Mouse (Mus musculus) stomach, postnatal 0 days (tissue): ENCODE data around the gene Atp6v1b1. TPM values are rescaled to one million over a fixed set of nuclear protein-coding genes. Genes with fewer than 3 reads are reported as not detected.

Experiments used
- ATAC-seq: fragments of 200-750 bp; cut with Nextera tagmentation; 2 replicates; pipeline ENCODE4 v1.8.0; 2017; ENCODE audit not compliant: low FRiP score, low TSS enrichment
- DNase-seq: peaks from one replicate; pipeline ENCODE4 v3.0.0-alpha.2; 2016; ENCODE audit warnings: low spot score
- H3K27ac ChIP-seq: fragments of 300-500 bp; sonication (generic); replicated peaks from 2 replicates; pipeline ENCODE4 v1.5.1; 2014; ENCODE audit warnings: mild to moderate bottlenecking, control low read depth
- H3K27me3 ChIP-seq: fragments of 300-500 bp; sonication (generic); 2 replicates; pipeline ENCODE4 v1.6.1; 2014; ENCODE audit warnings: low read length; ENCODE audit not compliant: control insufficient read depth, insufficient read depth
- H3K36me3 ChIP-seq: fragments of 300-500 bp; sonication (generic); 2 replicates; pipeline ENCODE4 v1.6.1; 2014; ENCODE audit warnings: low read length, mixed read lengths; ENCODE audit not compliant: control insufficient read depth, insufficient read depth
- H3K4me1 ChIP-seq: fragments of 300-500 bp; sonication (generic); replicated peaks from 2 replicates; pipeline ENCODE4 v1.6.1; 2014; ENCODE audit warnings: antibody characterized with exemption; ENCODE audit not compliant: control insufficient read depth, insufficient read depth
- H3K4me2 ChIP-seq: fragments of 300-500 bp; sonication (generic); replicated peaks from 2 replicates; pipeline ENCODE4 v1.6.1; 2014; ENCODE audit warnings: low read depth, mild to moderate bottlenecking, control low read depth, moderate library complexity
- H3K4me3 ChIP-seq: fragments of 300-500 bp; sonication (generic); 2 replicates; pipeline ENCODE4 v1.5.1; 2014; ENCODE audit warnings: low read depth, low read length, control low read depth
- H3K9ac ChIP-seq: fragments of 300-500 bp; sonication (generic); 2 replicates; pipeline ENCODE4 v1.6.1; 2014; ENCODE audit warnings: mild to moderate bottlenecking, low read length, control low read depth, mixed read lengths
- H3K9me3 ChIP-seq: fragments of 300-500 bp; sonication (generic); 2 replicates; pipeline ENCODE4 v1.6.1; 2016; ENCODE audit warnings: low read length; ENCODE audit not compliant: control insufficient read depth
- CTCF ChIP-seq: IDR thresholded peaks from 2 replicates; pipeline ENCODE4 v1.5.1; 2016; ENCODE audit warnings: antibody characterized with exemption, low read depth, mild to moderate bottlenecking, moderate library complexity
- EP300 ChIP-seq: optimal IDR thresholded peaks from 2 replicates; pipeline ENCODE3; 2016; ENCODE audit warnings: antibody characterized with exemption
- WGBS: fragments of 180-500 bp; shearing (Covaris S2); extraction: QIAGEN DNeasy Blood & Tissue Kit; methylation state at CpG from one replicate; pipeline ENCODE4 v1.1.7; 2014; 5-methylcytosine and 5-hydroxymethylcytosine counted together
- polyA plus RNA-seq: library from polyadenylated mRNA; unstranded; fragments of >200 nt; fragmentation: Nextera tagmentation; extraction: Ambion mirVana; gene quantifications from 2 replicates; pipeline ENCODE4 v1.2.1, GENCODE M21; 2015

The Atp6v1b1 gene
- polyA plus RNA-seq, 1 experiment from 2014 or later = 0.30 TPM

GRCm38 (mm10) chr6:83791251-83791890, 48.6 kb downstream of the Atp6v1b1 start:
- H3K9ac ChIP-seq = no peak overlapping the region
- no peak for DNase-seq
- TF ChIP-seq CTCF (no peak), EP300 (no peak)
- no peaks in the 10 kb centered on the region for H3K9me3 ChIP-seq
- H3K4me2 ChIP-seq = no peak overlapping the region
- H3K36me3 ChIP-seq = no peaks in the 10 kb centered on the region
- H3K4me1 ChIP-seq = 0 out of 2 replicates have a peak, but pooled peaks cover 4% of the 10 kb centered on the region
- no peaks in the 10 kb centered on the region for H3K27me3 ChIP-seq
- no peak for ATAC-seq
- WGBS = 53% methylated on average over 4 of the region's 4 CpGs
- H3K27ac ChIP-seq = no peak overlapping the region
- no peak overlapping the region for H3K4me3 ChIP-seq

GRCm38 (mm10) chr6:83794760-83795296, 52.0 kb downstream of the Atp6v1b1 start, which contains the start of gene Nagk:
Nagk (plus strand) TSS chr6:83794982.
- Histone ChIP-seq H3K4me1 (0 out of 2 replicates have a peak, but pooled peaks cover 4% of the 10 kb centered on the region), H3K4me2 (peak within 1 kb of the TSS; percentile 84)
- under 1% methylated on average over 40 of the region's 43 CpGs for WGBS

GRCm38 (mm10) chr6:83795492-83795900, 52.7 kb downstream of the Atp6v1b1 start:
- Histone ChIP-seq H3K4me1 (0 out of 2 replicates have a peak, but pooled peaks cover 4% of the 10 kb centered on the region), H3K9ac (peak overlapping the region; percentile 75), H3K4me3 (peak overlapping the region; percentile 80), H3K27me3 (no peaks in the 10 kb centered on the region), H3K27ac (peak overlapping the region; percentile 96), H3K4me2 (peak overlapping the region; percentile 84), H3K9me3 (no peaks in the 10 kb centered on the region), H3K36me3 (peaks cover 7% of the 10 kb centered on the region; the same call in 1 of the 2 replicates)
- WGBS = 3% methylated on average over 13 of the region's 13 CpGs
- DNase-seq (peak; percentile 67), ATAC-seq (peak; percentile 28)
- TF ChIP-seq CTCF (no peak), EP300 (no peak)

More at GRCm38 (mm10) chr6:83794760-83795296, 52.0 kb downstream of the Atp6v1b1 start, which contains the start of gene Nagk:
- Histone ChIP-seq H3K27ac (peak within 1 kb of the TSS; percentile 96), H3K36me3 (peaks cover 6% of the 10 kb centered on the region; the same call in 1 of the 2 replicates), H3K9me3 (no peaks in the 10 kb centered on the region), H3K9ac (peak within 1 kb of the TSS; percentile 75), H3K27me3 (no peaks in the 10 kb centered on the region), H3K4me3 (peak within 1 kb of the TSS; percentile 80)
- TF ChIP-seq CTCF = no peak; the same call in 1 of the 2 replicates
- no peak for TF ChIP-seq EP300
- ATAC-seq = peak; percentile 95
- peak; percentile 96 for DNase-seq

GRCm38 (mm10) chr6:83796686-83797085, 53.9 kb downstream of the Atp6v1b1 start:
- no peak overlapping the region for H3K9ac ChIP-seq
- H3K4me3 ChIP-seq = no peak overlapping the region
- peak; percentile 27 for DNase-seq
- 0 out of 2 replicates have a peak, but pooled peaks cover 4% of the 10 kb centered on the region for H3K4me1 ChIP-seq
- TF ChIP-seq EP300 (no peak), CTCF (peak; percentile 42)
- H3K36me3 ChIP-seq = peaks cover 14% of the 10 kb centered on the region; the same call in 1 of the 2 replicates
- no peak overlapping the region for H3K27ac ChIP-seq
- H3K4me2 ChIP-seq = no peak overlapping the region
- no peaks in the 10 kb centered on the region for H3K9me3 ChIP-seq
- no peak for ATAC-seq
- 46% methylated on average over 3 of the region's 3 CpGs for WGBS
- no peaks in the 10 kb centered on the region for H3K27me3 ChIP-seq

- ATAC-seq (no peak), DNase-seq (no peak)
- Histone ChIP-seq H3K27me3 (no peaks in the 10 kb centered on the region), H3K4me3 (no peak overlapping the region), H3K9me3 (no peaks in the 10 kb centered on the region), H3K4me1 (no peaks in the 10 kb centered on the region), H3K9ac (no peak overlapping the region), H3K27ac (no peak overlapping the region), H3K36me3 (peaks cover 21% of the 10 kb centered on the region; the same call in 1 of the 2 replicates), H3K4me2 (no peak overlapping the region)
- WGBS = 92% methylated on average over 5 of the region's 5 CpGs
- no peak for TF ChIP-seq CTCF
- no peak for TF ChIP-seq EP300
Measured at GRCm38 (mm10) chr6:83802033-83802432, 59.2 kb downstream of the Atp6v1b1 start.

GRCm38 (mm10) chr6:83802846-83803245, 60.1 kb downstream of the Atp6v1b1 start:
- no peak for ATAC-seq

More at GRCm38 (mm10) chr6:83802846-83803245, 60.1 kb downstream of the Atp6v1b1 start:
- peaks cover 21% of the 10 kb centered on the region; the same call in 1 of the 2 replicates for H3K36me3 ChIP-seq
- 83% methylated on average over 3 of the region's 3 CpGs for WGBS
- no peak overlapping the region for H3K27ac ChIP-seq
- no peaks in the 10 kb centered on the region for H3K27me3 ChIP-seq
- no peak for TF ChIP-seq CTCF
- TF ChIP-seq EP300 = no peak
- no peaks in the 10 kb centered on the region for H3K9me3 ChIP-seq
- DNase-seq = no peak
- H3K4me2 ChIP-seq = no peak overlapping the region
- H3K4me3 ChIP-seq = no peak overlapping the region
- H3K4me1 ChIP-seq = no peaks in the 10 kb centered on the region
- H3K9ac ChIP-seq = no peak overlapping the region

Other genes starting within 250 kb of the Atp6v1b1 start
- 44.2 and 45.8 TPM in 2 replicates for gene Dguok, start 236.0 kb upstream of the Atp6v1b1 start, polyA plus RNA-seq
- gene Actg2, start 206.7 kb upstream of the Atp6v1b1 start, polyA plus RNA-seq = 2,872 and 3,802 TPM in 2 replicates
- 26.4 and 26.9 TPM in 2 replicates for gene Stambp, start 170.3 kb upstream of the Atp6v1b1 start, polyA plus RNA-seq
- gene Clec4f, start 86.8 kb upstream of the Atp6v1b1 start, polyA plus RNA-seq = 0.11 and 0.15 TPM in 2 replicates
- not detected in 2 replicates for gene Cd207, start 65.1 kb upstream of the Atp6v1b1 start, polyA plus RNA-seq
- gene Vax2, start 31.7 kb upstream of the Atp6v1b1 start, polyA plus RNA-seq = 0.07 TPM in 1 of 2 replicates, not detected in the other
- not detected in 2 replicates for gene Ankrd53, start 19.7 kb downstream of the Atp6v1b1 start, polyA plus RNA-seq
- gene Tex261, start 32.8 kb downstream of the Atp6v1b1 start, polyA plus RNA-seq = 71.7 and 74.7 TPM in 2 replicates
- 70.8 and 73.3 TPM in 2 replicates for gene Nagk, start 52.0 kb downstream of the Atp6v1b1 start, polyA plus RNA-seq
- 7.1 and 9.1 TPM in 2 replicates for gene Paip2b, start 88.8 kb downstream of the Atp6v1b1 start, polyA plus RNA-seq
- 19.9 and 21.1 TPM in 2 replicates for gene Zfp638, start 124.1 kb downstream of the Atp6v1b1 start, polyA plus RNA-seq